Mouse (Mus musculus) neural tube, embryonic 10.5 days (tissue): ENCODE measurements around the gene Ablim1.

Experiments used
- DNase-seq: peaks from one replicate; pipeline ENCODE4 v3.0.0-alpha.2; 2017; ENCODE audit warnings: low spot score; ENCODE audit errors: extremely low spot score

Gene Ablim1

GRCm38 (mm10) chr19:56989171-56989570 lies 325.5 kb downstream of the Ablim1 start:
- DNase-seq, result no peak

- no peak for DNase-seq
Observed at GRCm38 (mm10) chr19:56984229-56984628, 330.5 kb downstream of the Ablim1 start.

GRCm38 (mm10) chr19:56983757-56984156 lies 331.0 kb downstream of the Ablim1 start:
- no peak for DNase-seq
